In the genomic region with DNA sequence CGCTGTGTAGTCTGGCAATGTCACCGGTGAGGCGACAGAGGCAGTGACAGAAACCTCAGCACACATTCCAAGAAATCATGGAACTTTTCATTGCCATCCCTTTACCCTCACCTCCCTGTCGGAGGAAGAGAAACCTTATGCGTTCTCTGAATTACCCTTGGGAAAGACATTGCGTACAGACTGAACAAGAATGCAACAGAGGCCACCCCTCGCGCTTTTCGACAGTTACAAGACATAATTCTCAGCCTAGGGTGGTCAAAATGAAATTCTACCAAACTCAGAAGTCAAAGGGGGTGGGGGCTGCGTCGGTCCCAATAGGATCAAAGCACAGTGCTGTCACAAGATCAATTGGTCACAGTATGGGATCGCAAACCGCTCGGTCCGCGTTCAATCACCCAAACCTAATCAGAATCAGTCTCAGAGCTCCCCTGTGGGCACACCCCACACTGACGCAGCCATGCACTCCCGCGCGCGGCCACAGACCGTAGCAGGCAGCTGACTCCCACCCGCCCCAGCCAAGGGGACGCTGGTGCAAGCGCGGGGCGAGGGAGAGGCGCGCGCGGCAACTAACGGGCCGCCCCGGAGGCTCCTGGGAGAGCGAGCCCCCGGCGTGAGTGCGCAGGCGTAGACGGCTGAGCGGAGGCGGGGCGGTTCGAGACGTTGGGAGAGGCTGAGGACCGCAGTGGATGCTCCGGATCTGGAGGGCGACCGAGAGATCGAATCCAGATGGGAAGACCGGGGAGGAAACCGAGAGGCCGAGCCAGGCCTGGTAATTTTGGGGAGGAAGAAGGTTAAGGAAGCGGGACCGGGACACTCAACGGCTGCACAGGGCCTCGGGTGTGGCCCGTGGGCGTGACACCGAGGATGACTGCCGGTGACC, we compare ENCODE assay signal across 8 mouse cellular contexts. TPM values are rescaled to one million over a fixed set of nuclear protein-coding genes. Genes with fewer than 3 reads are reported as not detected.
DNase-seq lines count a peak whose midpoint lies in the region; ATAC-seq and TF ChIP-seq lines count a peak whose summit lies in the region.

Gene Zfp382 (plus strand): TSS at position 635 of the 880 bp plus-strand sequence.

- peak within 1 kb of the TSS; percentile 93 for H3K9ac ChIP-seq in heart, embryonic 13.5 days
- peak within 1 kb of the TSS; percentile 89 for H3K9ac ChIP-seq in liver, embryonic 11.5 days (ENCODE audit: low read depth, low read length)

- peak within 1 kb of the TSS; percentile 86 for H3K4me2 ChIP-seq in heart, embryonic 13.5 days
- peak within 1 kb of the TSS; percentile 84 for H3K4me2 ChIP-seq in liver, embryonic 11.5 days
- H3K4me2 ChIP-seq in myocyte (ENCODE audit: low read depth) = peak within 1 kb of the TSS; percentile 77

- peak; percentile 94 for DNase-seq in kidney, postnatal 10 days
- DNase-seq in liver, embryonic 11.5 days (ENCODE audit: low spot score) = peak; percentile 93
- peak; percentile 86 to 93 for DNase-seq in spleen, postnatal 4 days (ENCODE audit: low spot score in 2 of 2)

- no peaks in the 10 kb centered on the region for H3K4me1 ChIP-seq in brown adipose tissue, adult 24 weeks (ENCODE audit: control insufficient read depth, insufficient read depth, insufficient read length, low read length)
- H3K4me1 ChIP-seq in heart, embryonic 13.5 days = peaks cover 12% of the 10 kb centered on the region
- no peaks in the 10 kb centered on the region for H3K4me1 ChIP-seq in liver, embryonic 11.5 days (replicated peaks; ENCODE audit: control insufficient read depth, insufficient read depth, low read length)

- no peaks in the 10 kb centered on the region for H3K27me3 ChIP-seq in heart, embryonic 13.5 days (replicated peaks)
- H3K27me3 ChIP-seq in liver, embryonic 11.5 days (replicated peaks; ENCODE audit: control insufficient read depth, insufficient read depth, low read length) = no peaks in the 10 kb centered on the region
- no peaks in the 10 kb centered on the region for H3K27me3 ChIP-seq in myocyte (ENCODE audit: control insufficient read depth, insufficient read depth, insufficient read length)

- H3ac ChIP-seq in myocyte (ENCODE audit: control insufficient read depth, insufficient read length) = peak within 1 kb of the TSS; percentile 43

- 1% methylated on average over 61 of the region's 61 CpGs for WGBS in heart, embryonic 13.5 days
- WGBS in liver, embryonic 11.5 days = under 1% methylated on average over 61 of the region's 61 CpGs

- peak within 1 kb of the TSS; percentile 70 for H3K4me3 ChIP-seq in brown adipose tissue, adult 24 weeks (ENCODE audit: insufficient read depth, low read depth, low read length)
- H3K4me3 ChIP-seq in heart, embryonic 13.5 days = peak within 1 kb of the TSS; percentile 85
- peak within 1 kb of the TSS; percentile 67 for H3K4me3 ChIP-seq in liver, embryonic 11.5 days (ENCODE audit: low read depth, low read length)
- peak within 1 kb of the TSS; percentile 75 for H3K4me3 ChIP-seq in myocyte

- peaks cover 15% of the 10 kb centered on the region for H3K36me3 ChIP-seq in heart, embryonic 13.5 days
- H3K36me3 ChIP-seq in liver, embryonic 11.5 days (ENCODE audit: control insufficient read depth, insufficient read depth, low read length) = no peaks in the 10 kb centered on the region
- no peaks in the 10 kb centered on the region for H3K36me3 ChIP-seq in myocyte (ENCODE audit: control insufficient read depth, insufficient read depth)

- ATAC-seq in CD4-positive, CD25-positive, alpha-beta regulatory T cell, adult 4 months = peak; percentile 92
- peak; percentile 96 for ATAC-seq in erythroid progenitor cell, adult 5-6 weeks (replicated peaks; ENCODE audit: low FRiP score, poor library complexity, severe bottlenecking)
- peak; percentile 93 for ATAC-seq in heart, embryonic 13.5 days (ENCODE audit: extremely low read depth, insufficient number of reproducible peaks, low FRiP score, low TSS enrichment)
- peak; percentile 96 for ATAC-seq in liver, embryonic 11.5 days (replicated peaks; ENCODE audit: low FRiP score)

- peaks cover 20% of the 10 kb centered on the region for H3K79me2 ChIP-seq in myocyte (ENCODE audit: control insufficient read depth, insufficient read depth)

- 0 out of 2 replicates have a peak within 1 kb of the TSS, but pooled peaks have one; percentile 3 for H3K27ac ChIP-seq in brown adipose tissue, adult 24 weeks (replicated peaks; ENCODE audit: low read depth, low read length)
- peak within 1 kb of the TSS; percentile 90 for H3K27ac ChIP-seq in heart, embryonic 13.5 days (replicated peaks)
- peak within 1 kb of the TSS; percentile 75 for H3K27ac ChIP-seq in liver, embryonic 11.5 days (ENCODE audit: low read depth, low read length)

- TF ChIP-seq POLR2A in myocyte (IDR thresholded peaks at IDR 0.05; ENCODE audit: insufficient read length, low read depth) = peak; percentile 96

- no peaks in the 10 kb centered on the region for H3K9me3 ChIP-seq in heart, embryonic 13.5 days
- H3K9me3 ChIP-seq in liver, embryonic 11.5 days (ENCODE audit: control insufficient read depth, low read length) = no peaks in the 10 kb centered on the region; the same call in 1 of the 2 replicates

TF ChIP-seq in myocyte, 11 proteins besides CTCF, POLR2A, EP300 and RAD21:
- TF ChIP-seq TCF12 (IDR thresholded peaks at IDR 0.05; ENCODE audit: insufficient read depth, poor library complexity, severe bottlenecking) = no peak
- TF ChIP-seq POLR2AphosphoS2 (IDR thresholded peaks at IDR 0.05; ENCODE audit: insufficient read length, low read depth) = peak; percentile 91
- TF ChIP-seq SRF (IDR thresholded peaks at IDR 0.05; ENCODE audit: control insufficient read depth, insufficient read length, low read depth) = no peak
- peak in 2 of 3 experiments; percentile 17 to 45 for TF ChIP-seq MYOD1 (IDR thresholded peaks at IDR 0.05; ENCODE audit: control insufficient read depth in 1 of 3, insufficient read length in 2 of 3, low read depth in 2 of 3)
- TF ChIP-seq MAX (IDR thresholded peaks at IDR 0.05; ENCODE audit: low read depth) = no peak
- no peak for TF ChIP-seq E2F4 (IDR thresholded peaks at IDR 0.05; ENCODE audit: insufficient read depth)
- no peak for TF ChIP-seq USF1 (IDR thresholded peaks at IDR 0.05; ENCODE audit: low read depth)
- no peak for TF ChIP-seq CEBPB (IDR thresholded peaks at IDR 0.05; ENCODE audit: insufficient read depth, poor library complexity, severe bottlenecking)
- no peak for TF ChIP-seq TCF3 (IDR thresholded peaks at IDR 0.05; ENCODE audit: insufficient read length, low read depth)
- peak in 1 of 3 experiments; percentile 24 for TF ChIP-seq MYOG (IDR thresholded peaks at IDR 0.05; ENCODE audit: control insufficient read depth in 1 of 3, insufficient read depth in 1 of 3, insufficient read length in 2 of 3, low read depth in 2 of 3)
- TF ChIP-seq REST (IDR thresholded peaks at IDR 0.05; ENCODE audit: insufficient read depth, insufficient read length) = no peak

RNA-seq across cellular contexts. Expression of gene Zfp382, which starts in this region (rescaled TPM):
- 10 to 100 TPM; 13.2 to 20.3 TPM for polyA plus RNA-seq in CD4-positive, CD25-positive, alpha-beta regulatory T cell, adult 4 months (2017; shearing (Covaris generic))
- 1.1 TPM in 1 of 2 replicates, not detected in the other for polyA plus RNA-seq in brown adipose tissue, adult 24 weeks (2012; ENCODE audit: insufficient read depth, insufficient read length, missing spikeins)
- 5.4 and 7.9 TPM in 2 replicates for total RNA-seq in erythroid progenitor cell, adult 5-6 weeks (2015; ENCODE audit: low replicate concordance)
- 4.0 and 6.0 TPM in 2 replicates for total RNA-seq in erythroid progenitor cell, adult 5-6 weeks (2017; ENCODE audit: low replicate concordance)
- 9.6 and 10.0 TPM in 2 replicates for polyA plus RNA-seq in heart, embryonic 13.5 days (2015; fragmentation: Nextera tagmentation; extraction: Ambion mirVana)
- 2.8 and 2.9 TPM in 2 replicates for polyA plus RNA-seq in liver, embryonic 11.5 days (2014; fragmentation: Nextera tagmentation; extraction: Ambion mirVana)
- 1.1 TPM for polyA plus RNA-seq in myocyte (2012; fragmentation: generic; extraction: Trizol)

Comparison
In these comparisons a context has a peak if more than half of its experiments do, and no peak if none do; other contexts are left out.
1. Peak in every context shown above with its lines: DNase-seq, ATAC-seq, H3K4me3 ChIP-seq and H3K27ac ChIP-seq.
2. H3K27ac ChIP-seq: peak in every context shown above with its lines; median percentile 90 in heart, embryonic 13.5 days; 75 in liver, embryonic 11.5 days; 3 in brown adipose tissue, adult 24 weeks.